Mouse (Mus musculus): Measurements from ENCODE around the gene Aldh1a3. TPM values are rescaled to one million over a fixed set of nuclear protein-coding genes. Genes with fewer than 3 reads are reported as not detected.
A peak's percentile ranks its signal among the peaks of the same experiment; 100 is the strongest.

The Aldh1a3 gene
- polyA plus RNA-seq, 1 experiment from 2014 or later = 1.5 TPM

GRCm38 (mm10) chr7:66404141-66404540 is 23.2 kb downstream of the Aldh1a3 start:
- Histone ChIP-seq H3K4me3 (ENCODE audit: low read depth, low read length) (no peak overlapping the region), H3K36me3 (ENCODE audit: insufficient read depth) (no peaks in the 10 kb centered on the region), H3K27me3 (ENCODE audit: insufficient read depth, low read length) (no peaks in the 10 kb centered on the region), H3K9me3 (ENCODE audit: low read depth, low read length) (no peaks in the 10 kb centered on the region), H3K4me2 (0 out of 2 replicates have a peak overlapping the region, but pooled peaks have one; percentile 10), H3K9ac (no peak overlapping the region), H3K4me1 (ENCODE audit: insufficient read depth) (peaks cover 14% of the 10 kb centered on the region), H3K27ac (ENCODE audit: low read depth) (no peak overlapping the region)
- TF ChIP-seq CTCF (IDR thresholded peaks at IDR 0.05; ENCODE audit: low read depth) = no peak
- DNase-seq = peak; percentile 51
- ATAC-seq (ENCODE audit: insufficient read depth) = peak; percentile 12; the same call in 1 of the 2 replicates
- 30% methylated on average over 10 of the region's 10 CpGs for WGBS

- no peak for TF ChIP-seq CTCF (IDR thresholded peaks at IDR 0.05; ENCODE audit: low read depth)
- no peaks in the 10 kb centered on the region for H3K27me3 ChIP-seq (ENCODE audit: insufficient read depth, low read length)
- no peak overlapping the region for H3K9ac ChIP-seq
- ATAC-seq (ENCODE audit: insufficient read depth) (no peak), DNase-seq (no peak)
- H3K4me3 ChIP-seq (ENCODE audit: low read depth, low read length) = no peak overlapping the region
- H3K4me1 ChIP-seq (ENCODE audit: insufficient read depth) = peaks cover 14% of the 10 kb centered on the region
- 82% methylated on average over 5 of the region's 5 CpGs for WGBS
- no peak overlapping the region for H3K27ac ChIP-seq (ENCODE audit: low read depth)
- no peaks in the 10 kb centered on the region for H3K9me3 ChIP-seq (ENCODE audit: low read depth, low read length)
- no peaks in the 10 kb centered on the region for H3K36me3 ChIP-seq (ENCODE audit: insufficient read depth)
- no peak overlapping the region for H3K4me2 ChIP-seq
Measured at GRCm38 (mm10) chr7:66402876-66403275, 24.4 kb downstream of the Aldh1a3 start.

DNA sequence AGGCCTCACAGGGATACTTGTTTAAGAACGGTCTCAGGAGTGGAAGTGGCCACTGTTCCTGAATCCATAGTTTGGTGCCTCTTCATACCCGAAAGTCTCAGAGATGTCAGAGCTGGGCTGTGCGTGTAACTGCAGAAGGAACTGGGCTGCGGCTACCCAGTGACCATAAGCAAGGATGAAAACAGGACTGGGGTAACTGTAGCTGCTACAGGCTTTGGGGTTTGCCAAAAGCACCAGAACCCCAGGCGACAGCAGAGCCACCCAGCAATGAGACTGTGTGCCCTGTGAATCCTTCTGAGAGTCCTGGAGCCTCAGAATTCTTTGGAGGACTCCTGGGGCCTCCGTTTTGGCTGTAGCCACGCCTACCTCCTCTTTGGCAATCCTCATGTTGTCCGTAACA is 25.7 kb downstream of the Aldh1a3 start:
- ATAC-seq (ENCODE audit: insufficient read depth) (no peak), DNase-seq (no peak)
- Histone ChIP-seq H3K4me2 (no peak overlapping the region), H3K4me1 (ENCODE audit: insufficient read depth) (peaks cover 10% of the 10 kb centered on the region; the same call in 1 of the 2 replicates), H3K27me3 (ENCODE audit: insufficient read depth, low read length) (no peaks in the 10 kb centered on the region), H3K36me3 (ENCODE audit: insufficient read depth) (no peaks in the 10 kb centered on the region), H3K9me3 (ENCODE audit: low read depth, low read length) (no peaks in the 10 kb centered on the region), H3K27ac (ENCODE audit: low read depth) (no peak overlapping the region), H3K9ac (no peak overlapping the region), H3K4me3 (ENCODE audit: low read depth, low read length) (no peak overlapping the region)
- 55% methylated on average over 8 of the region's 8 CpGs for WGBS
- TF ChIP-seq CTCF (IDR thresholded peaks at IDR 0.05; ENCODE audit: low read depth) = no peak

GRCm38 (mm10) chr7:66397288-66397687 is 30.0 kb downstream of the Aldh1a3 start:
- H3K9ac ChIP-seq = no peak overlapping the region
- DNase-seq (no peak), ATAC-seq (ENCODE audit: insufficient read depth) (no peak)
- no peak overlapping the region for H3K4me3 ChIP-seq (ENCODE audit: low read depth, low read length)
- no peak overlapping the region for H3K27ac ChIP-seq (ENCODE audit: low read depth)
- WGBS = 73% methylated on average over 3 of the region's 3 CpGs
- H3K4me2 ChIP-seq = no peak overlapping the region
- no peaks in the 10 kb centered on the region for H3K9me3 ChIP-seq (ENCODE audit: low read depth, low read length)
- no peak for TF ChIP-seq CTCF (IDR thresholded peaks at IDR 0.05; ENCODE audit: low read depth)
- H3K27me3 ChIP-seq (ENCODE audit: insufficient read depth, low read length) = no peaks in the 10 kb centered on the region
- no peaks in the 10 kb centered on the region for H3K36me3 ChIP-seq (ENCODE audit: insufficient read depth)
- no peaks in the 10 kb centered on the region for H3K4me1 ChIP-seq (ENCODE audit: insufficient read depth)

- ATAC-seq (ENCODE audit: insufficient read depth) (peak; percentile 76), DNase-seq (peak; percentile 95)
- TF ChIP-seq CTCF (IDR thresholded peaks at IDR 0.05; ENCODE audit: low read depth) = peak; percentile 96
- 9% methylated on average over 28 of the region's 28 CpGs for WGBS
- Histone ChIP-seq H3K9me3 (ENCODE audit: low read depth, low read length) (no peaks in the 10 kb centered on the region), H3K9ac (peak overlapping the region; percentile 93), H3K4me1 (ENCODE audit: insufficient read depth) (peaks cover 6% of the 10 kb centered on the region; the same call in 1 of the 2 replicates), H3K27me3 (ENCODE audit: insufficient read depth, low read length) (no peaks in the 10 kb centered on the region), H3K27ac (ENCODE audit: low read depth) (peak overlapping the region; percentile 77), H3K36me3 (ENCODE audit: insufficient read depth) (no peaks in the 10 kb centered on the region), H3K4me2 (peak overlapping the region; percentile 97), H3K4me3 (ENCODE audit: low read depth, low read length) (peak overlapping the region; percentile 72)
Measured at GRCm38 (mm10) chr7:66388621-66389532, 38.4 kb downstream of the Aldh1a3 start.

- Histone ChIP-seq H3K9me3 (ENCODE audit: low read depth, low read length) (no peaks in the 10 kb centered on the region), H3K4me2 (peak within 1 kb of the TSS; percentile 97), H3K27me3 (ENCODE audit: insufficient read depth, low read length) (no peaks in the 10 kb centered on the region), H3K36me3 (ENCODE audit: insufficient read depth) (no peaks in the 10 kb centered on the region), H3K4me3 (ENCODE audit: low read depth, low read length) (peak within 1 kb of the TSS; percentile 72), H3K27ac (ENCODE audit: low read depth) (peak within 1 kb of the TSS; percentile 77), H3K9ac (peak within 1 kb of the TSS; percentile 93), H3K4me1 (ENCODE audit: insufficient read depth) (peaks cover 13% of the 10 kb centered on the region; the same call in 1 of the 2 replicates)
- DNase-seq (peak; percentile 84), ATAC-seq (ENCODE audit: insufficient read depth) (peak; percentile 81)
- peak; percentile 62 for TF ChIP-seq CTCF (IDR thresholded peaks at IDR 0.05; ENCODE audit: low read depth)
- under 1% methylated on average over 70 of the region's 70 CpGs for WGBS
Measured at GRCm38 (mm10) chr7:66387813-66388521, 39.4 kb downstream of the Aldh1a3 start, which contains the start of gene Lrrk1. TSS of gene Lrrk1 (minus strand) at chr7:66388350.

All from lung, embryonic 14.5 days (tissue).